ENCODE assay signal across 10 mouse cellular contexts in genomic region chr7:62924585-62925331, GRCm38 (mm10).
DNase-seq lines count a peak whose midpoint lies in the region; ATAC-seq and TF ChIP-seq lines count a peak whose summit lies in the region.
"Had no signal": no experiment of that assay in that cellular context is flagged by ENCODE, and none has a peak within 500 bp of the region (broad histone marks: within the 10 kb centered on the region; RNA-seq: fewer than 3 reads in every experiment).

No protein-coding gene starts in this region.

- no peak for TF ChIP-seq POLR2A in brain, embryonic 14.5 days (IDR thresholded peaks at IDR 0.05; ENCODE audit: borderline replicate concordance, extremely low read depth, insufficient read depth, insufficient read length, poor library complexity, severe bottlenecking)

- H3K27ac ChIP-seq in layer of hippocampus, adult 2 months: no peak overlapping the region
- no peak overlapping the region for H3K27ac ChIP-seq in ES-E14 (ENCODE audit: insufficient read depth, low read depth, low read length, poor library complexity, severe bottlenecking)
- H3K27ac ChIP-seq in hindbrain, postnatal 0 days: no peak overlapping the region
- H3K27ac ChIP-seq: heart, embryonic 15.5 days had no signal

- intact Hi-C loops in left cerebral cortex, postnatal 4 days (cut with DNase I): loop anchor here (2.0 to 5.0 kb wide), 2 partner anchors 288 to 394 kb away; partner anchors contain the start of gene Chrna7

- no peaks in the 10 kb centered on the region for H3K4me1 ChIP-seq in ES-E14 (ENCODE audit: control insufficient read depth in 2 of 2, insufficient read depth in 2 of 2, low read length in 2 of 2, poor library complexity in 1 of 2)
- H3K4me1 ChIP-seq in hindbrain, postnatal 0 days (ENCODE audit: insufficient read depth, low read length): no peaks in the 10 kb centered on the region
- H3K4me1 ChIP-seq: heart, embryonic 15.5 days had no signal

- H3K9me3 ChIP-seq in ES-E14 (ENCODE audit: control insufficient read depth, insufficient read depth, low read depth, low read length): no peaks in the 10 kb centered on the region
- H3K9me3 ChIP-seq in hindbrain, postnatal 0 days (ENCODE audit: low read length): no peaks in the 10 kb centered on the region
- H3K9me3 ChIP-seq: heart, embryonic 15.5 days had no signal

- no peak overlapping the region for H3K9ac ChIP-seq in ES-E14 (ENCODE audit: insufficient read depth, low read depth, low read length, poor library complexity, severe bottlenecking)
- no peak overlapping the region for H3K9ac ChIP-seq in hindbrain, postnatal 0 days (replicated peaks; ENCODE audit: low read length)
- H3K9ac ChIP-seq: heart, embryonic 15.5 days had no signal

- H3K27me3 ChIP-seq in hindbrain, postnatal 0 days (ENCODE audit: insufficient read depth, low read length): no peaks in the 10 kb centered on the region
- H3K27me3 ChIP-seq: heart, embryonic 15.5 days had no signal

- peak; percentile 10 to 56 for DNase-seq in layer of hippocampus, adult 2 months (ENCODE audit: low spot score in 2 of 2)
- DNase-seq in layer of hippocampus, adult 8-10 months (ENCODE audit: low spot score in 2 of 2): no peak
- DNase-seq in ES-E14 (ENCODE audit: low read depth, low spot score): peak; percentile 12
- peak; percentile 60 for DNase-seq in brain, embryonic 14.5 days (ENCODE audit: low read depth)
- peak; percentile 73 for DNase-seq in hindbrain, postnatal 0 days (ENCODE audit: low spot score)
- no peak for DNase-seq in gastrocnemius, postnatal 10 days
- no peak for DNase-seq in left cerebral cortex, postnatal 4 days
- DNase-seq: thymus, postnatal 36 days had no signal

- H3K36me3 ChIP-seq in ES-E14 (ENCODE audit: control insufficient read depth, insufficient read depth, low read length, poor library complexity, severe bottlenecking): no peaks in the 10 kb centered on the region
- H3K36me3 ChIP-seq in hindbrain, postnatal 0 days (ENCODE audit: insufficient read depth, low read length): no peaks in the 10 kb centered on the region
- H3K36me3 ChIP-seq: heart, embryonic 15.5 days had no signal

- H3K4me3 ChIP-seq in layer of hippocampus, adult 2 months: no peak overlapping the region
- H3K4me3 ChIP-seq in ES-E14 (ENCODE audit: insufficient read depth in 1 of 2, low read depth in 1 of 2, low read length in 2 of 2, poor library complexity in 1 of 2, severe bottlenecking in 1 of 2): no peak overlapping the region
- no peak overlapping the region for H3K4me3 ChIP-seq in hindbrain, postnatal 0 days (ENCODE audit: low read length)
- H3K4me3 ChIP-seq: heart, embryonic 15.5 days had no signal

- WGBS in hindbrain, postnatal 0 days: 61% methylated on average over 6 of the region's 6 CpGs

- H3K4me2 ChIP-seq in hindbrain, postnatal 0 days (ENCODE audit: low read depth, low read length): no peak overlapping the region
- H3K4me2 ChIP-seq: heart, embryonic 15.5 days had no signal

- TF ChIP-seq CTCF in layer of hippocampus, adult 2 months (conservative IDR thresholded peaks at IDR 0.05): peak; percentile 98
- peak; percentile 65 for TF ChIP-seq CTCF in brain, embryonic 14.5 days (IDR thresholded peaks at IDR 0.05; ENCODE audit: borderline replicate concordance, extremely low read depth, insufficient read depth, insufficient read length)
- TF ChIP-seq CTCF in hindbrain, postnatal 0 days (IDR thresholded peaks at IDR 0.05; ENCODE audit: low read depth): peak; percentile 92

- no peak for ATAC-seq in hindbrain, postnatal 0 days
- no peak for ATAC-seq in megakaryocyte, adult 5-6 weeks (ENCODE audit: poor library complexity, severe bottlenecking)

- in situ Hi-C loops in ES-E14 (cut with MboI; ENCODE audit: low sequenced_read_pairs in 2 of 2, unreplicated experiment in 2 of 2): loop anchor here (10.0 to 25.0 kb wide), 2 partner anchors 88 to 390 kb away; no protein-coding TSS in a partner anchor

TF ChIP-seq in ES-E14, 5 proteins besides CTCF, POLR2A, EP300 and RAD21:
- TF ChIP-seq HCFC1 (IDR thresholded peaks at IDR 0.05; ENCODE audit: borderline replicate concordance, insufficient read depth, low read length) (no peak), MAFK (IDR thresholded peaks at IDR 0.05; ENCODE audit: insufficient read depth, low read depth, low read length) (no peak), ZNF384 (IDR thresholded peaks at IDR 0.05; ENCODE audit: low read depth, low read length) (no peak), ZC3H11A (IDR thresholded peaks at IDR 0.05; ENCODE audit: borderline replicate concordance, low read depth, low read length) (peak; percentile 85)

Comparison
In these comparisons a context has a peak if more than half of its experiments do, and no peak if none do; other contexts are left out.
1. DNase-seq: peak in layer of hippocampus, adult 2 months (2 of 2), ES-E14 (single experiment), brain, embryonic 14.5 days (single experiment) and hindbrain, postnatal 0 days (single experiment); none in layer of hippocampus, adult 8-10 months (0 of 2), gastrocnemius, postnatal 10 days (single experiment) and left cerebral cortex, postnatal 4 days (single experiment).
2. Peak in every context shown above with its lines, with median percentiles within 50 percentile points of each other: CTCF ChIP-seq.